Mouse (Mus musculus): Measurements from ENCODE around the gene Mrps10.
"Not testable (repeated sequence)": the region's sequence is repeated elsewhere in the genome, so short reads cannot be mapped to it uniquely, and the experiment has no call there.

Mrps10 gene

GRCm38 (mm10) chr17:47368401-47369086 lies at the start of gene Mrps10:
Gene Mrps10 (plus strand): TSS chr17:47368887.
- CTCF ChIA-PET, result no interaction called here

GRCm38 (mm10) chr17:47318972-47319625 lies 49.6 kb upstream of the Mrps10 start:
- CTCF ChIA-PET, result no interaction called here

GRCm38 (mm10) chr17:47319761-47320160 lies 48.9 kb upstream of the Mrps10 start:
- CTCF ChIA-PET, result no interaction called here

GRCm38 (mm10) chr17:47322128-47322990 lies 46.3 kb upstream of the Mrps10 start:
- CTCF ChIA-PET, result no interaction called here

- CTCF ChIA-PET, result no interaction called here
Measured at GRCm38 (mm10) chr17:47322991-47323295, 45.7 kb upstream of the Mrps10 start.

GRCm38 (mm10) chr17:47327559-47327958 lies 41.1 kb upstream of the Mrps10 start:
- CTCF ChIA-PET, result no interaction called here

GRCm38 (mm10) chr17:47327969-47328368 lies 40.7 kb upstream of the Mrps10 start:
- CTCF ChIA-PET, result no interaction called here

GRCm38 (mm10) chr17:47328552-47329343 lies 39.9 kb upstream of the Mrps10 start:
- CTCF ChIA-PET, result no interaction called here

GRCm38 (mm10) chr17:47330616-47331015 lies 38.1 kb upstream of the Mrps10 start:
- CTCF ChIA-PET, result no interaction called here

- CTCF ChIA-PET, result interaction anchor here (0.6 kb wide), 1 partner anchor 1197 kb away, joined by 4 read pairs; no protein-coding TSS in a partner anchor
Measured at GRCm38 (mm10) chr17:47332001-47332611, 36.6 kb upstream of the Mrps10 start.

- CTCF ChIA-PET, result not testable (repeated sequence)
Measured at GRCm38 (mm10) chr17:47332664-47333063, 36.0 kb upstream of the Mrps10 start.

GRCm38 (mm10) chr17:47333409-47333808 lies 35.3 kb upstream of the Mrps10 start:
- CTCF ChIA-PET, result no interaction called here

- CTCF ChIA-PET, result no interaction called here
Measured at GRCm38 (mm10) chr17:47343121-47343520, 25.6 kb upstream of the Mrps10 start.

GRCm38 (mm10) chr17:47349721-47350319 lies 18.9 kb upstream of the Mrps10 start:
- CTCF ChIA-PET, result no interaction called here

GRCm38 (mm10) chr17:47359964-47360363 lies 8.7 kb upstream of the Mrps10 start:
- CTCF ChIA-PET, result interaction anchor here (0.6 kb wide), 1 partner anchor 9 kb away, joined by 4 read pairs; no protein-coding TSS in a partner anchor

- CTCF ChIA-PET, result interaction anchor here (0.6 kb wide), 1 partner anchor 351 kb away, joined by 3 read pairs; no protein-coding TSS in a partner anchor
Measured at GRCm38 (mm10) chr17:47361343-47361742, 7.3 kb upstream of the Mrps10 start.

GRCm38 (mm10) chr17:47369087-47369443 lies 378 bp downstream of the Mrps10 start:
- CTCF ChIA-PET, result no interaction called here

- CTCF ChIA-PET, result interaction anchor here (0.6 kb wide), 1 partner anchor 911 kb away, joined by 21 read pairs; no protein-coding TSS in a partner anchor
Measured at GRCm38 (mm10) chr17:47371451-47371850, 2.8 kb downstream of the Mrps10 start.

- CTCF ChIA-PET, result no interaction called here
Measured at GRCm38 (mm10) chr17:47373991-47374390, 5.3 kb downstream of the Mrps10 start.

GRCm38 (mm10) chr17:47376779-47377280 lies 8.1 kb downstream of the Mrps10 start:
- CTCF ChIA-PET, result no interaction called here

GRCm38 (mm10) chr17:47378133-47378532 lies 9.4 kb downstream of the Mrps10 start:
- CTCF ChIA-PET, result no interaction called here

Measured in spleen, embryonic (tissue).